Mouse (Mus musculus): ENCODE measurements around the gene Klhdc4.
A peak's percentile ranks its signal among the peaks of the same experiment; 100 is the strongest.

Klhdc4 gene

GRCm38 (mm10) chr8:121850018-121850417, 20.6 kb upstream of the Klhdc4 start:
- no peak for DNase-seq (ENCODE audit: low read depth, low spot score)

DNA sequence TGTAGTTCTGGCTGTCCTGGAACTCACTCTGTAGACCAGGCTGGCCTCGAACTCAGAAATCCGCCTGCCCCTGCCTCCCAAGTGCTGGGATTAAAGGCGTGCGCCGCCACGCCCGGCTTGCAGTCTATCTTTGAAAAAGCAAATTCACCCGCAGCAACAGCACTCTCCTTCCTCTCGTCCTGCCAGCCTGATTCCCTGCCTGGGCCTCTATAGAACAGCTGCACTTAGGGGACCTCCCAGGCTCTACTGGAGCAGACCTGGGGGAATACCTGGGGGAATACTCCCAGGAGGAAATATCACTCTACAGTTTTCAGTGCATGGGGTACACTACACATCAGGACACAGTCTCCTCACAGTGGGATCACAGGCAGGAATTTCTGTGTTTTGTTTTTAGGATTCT, 19.9 kb upstream of the Klhdc4 start:
- DNase-seq (ENCODE audit: low read depth, low spot score) = no peak

DNA sequence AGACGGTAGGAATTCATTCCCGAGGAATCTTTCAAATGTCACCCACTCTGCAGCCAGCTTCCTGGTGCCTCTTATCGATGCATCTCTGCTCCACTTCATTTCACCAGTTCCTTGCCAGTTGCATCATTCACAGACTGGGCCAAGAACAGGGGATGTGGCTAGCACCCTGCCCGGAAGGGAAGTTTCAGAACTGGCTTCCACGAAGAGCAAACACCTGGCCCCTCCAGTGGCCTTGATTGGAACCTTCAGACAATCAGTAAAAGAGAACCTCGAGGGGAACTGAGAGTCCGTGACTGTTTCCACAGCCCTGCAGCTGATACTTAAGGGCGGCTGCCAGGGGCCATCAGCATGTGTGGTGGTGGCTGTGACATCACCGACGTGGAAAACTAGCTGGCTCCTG, 19.1 kb upstream of the Klhdc4 start:
- no peak for DNase-seq (ENCODE audit: low read depth, low spot score)

GRCm38 (mm10) chr8:121847987-121848386, 18.6 kb upstream of the Klhdc4 start:
- no peak for DNase-seq (ENCODE audit: low read depth, low spot score)

GRCm38 (mm10) chr8:121847261-121847822, 18.0 kb upstream of the Klhdc4 start:
- DNase-seq (ENCODE audit: low read depth, low spot score) = no peak

DNA sequence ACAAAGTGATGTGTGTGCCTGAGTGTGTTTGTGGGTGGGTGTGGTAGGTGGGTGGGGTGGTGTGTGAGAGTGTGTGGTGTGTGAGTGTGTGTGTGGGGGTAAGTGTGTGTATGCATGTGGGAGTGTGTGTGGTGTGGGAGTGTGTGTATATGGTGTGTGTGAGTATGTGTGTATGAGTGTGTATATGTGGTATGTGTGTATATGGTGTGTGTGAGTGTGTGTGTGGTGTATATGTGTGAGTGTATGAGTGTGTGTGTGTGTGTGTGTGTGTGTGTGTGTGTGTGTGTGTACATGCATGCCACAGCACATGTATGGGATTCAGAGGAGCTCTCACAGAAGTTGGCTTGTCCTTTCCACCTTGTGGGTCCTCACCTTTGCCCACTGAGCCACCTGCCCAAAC, 17.4 kb upstream of the Klhdc4 start:
- no peak for DNase-seq (ENCODE audit: low read depth, low spot score)

DNA sequence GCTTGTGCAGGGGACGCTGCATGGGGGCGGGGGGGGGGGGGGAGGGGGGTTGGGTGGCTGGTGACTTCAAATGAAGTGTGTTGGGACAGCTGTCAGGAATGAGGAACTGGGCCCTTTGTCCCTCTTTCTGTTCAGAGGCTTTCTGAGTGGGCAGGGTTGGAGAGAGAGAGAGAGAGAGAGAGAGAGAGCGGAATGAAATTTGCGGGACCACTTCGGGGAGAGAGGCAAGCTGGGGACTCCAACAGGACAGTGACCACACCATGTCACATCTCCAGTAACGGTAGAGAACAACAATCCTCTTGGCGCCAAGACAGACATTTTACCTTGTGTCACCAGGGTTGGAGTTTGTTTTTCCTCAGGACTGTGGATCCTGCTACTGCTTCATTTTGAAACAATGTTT, 15.4 kb upstream of the Klhdc4 start:
- DNase-seq (ENCODE audit: low read depth, low spot score) = no peak

GRCm38 (mm10) chr8:121843184-121843733, 13.9 kb upstream of the Klhdc4 start:
- no peak for DNase-seq (ENCODE audit: low read depth, low spot score)

- DNase-seq (ENCODE audit: low read depth, low spot score) = no peak
Observed at GRCm38 (mm10) chr8:121842064-121842955, 12.9 kb upstream of the Klhdc4 start.

- DNase-seq (ENCODE audit: low read depth, low spot score) = no peak
Observed at GRCm38 (mm10) chr8:121841242-121841641, 11.9 kb upstream of the Klhdc4 start.

- DNase-seq (ENCODE audit: low read depth, low spot score) = peak; percentile 64
Observed at GRCm38 (mm10) chr8:121832503-121832902, 3.1 kb upstream of the Klhdc4 start.

DNA sequence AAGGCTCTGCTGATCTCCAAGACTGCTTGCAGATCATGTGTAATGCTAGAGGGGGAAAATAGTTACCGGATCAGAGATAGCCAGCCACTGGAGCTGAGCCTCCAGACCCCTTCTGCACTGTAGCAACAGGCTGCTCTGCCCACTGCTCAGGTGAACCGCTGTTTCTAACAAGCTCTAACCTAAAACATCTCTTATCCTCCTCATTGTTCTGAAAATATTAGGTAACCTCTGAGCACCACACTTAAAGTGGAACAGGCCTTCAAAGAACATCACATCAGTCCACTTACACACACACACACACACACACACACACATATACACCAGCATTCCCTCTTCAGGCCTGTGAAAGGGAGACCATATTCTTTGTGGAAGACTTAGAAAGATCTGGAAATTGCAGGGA, 2.7 kb upstream of the Klhdc4 start:
- no peak for DNase-seq (ENCODE audit: low read depth, low spot score)

- DNase-seq (ENCODE audit: low read depth, low spot score) = peak; percentile 14
Observed at GRCm38 (mm10) chr8:121829777-121830362, 501 bp upstream of the Klhdc4 start.

GRCm38 (mm10) chr8:121828376-121829023, 869 bp downstream of the Klhdc4 start:
- DNase-seq (ENCODE audit: low read depth, low spot score) = no peak

DNA sequence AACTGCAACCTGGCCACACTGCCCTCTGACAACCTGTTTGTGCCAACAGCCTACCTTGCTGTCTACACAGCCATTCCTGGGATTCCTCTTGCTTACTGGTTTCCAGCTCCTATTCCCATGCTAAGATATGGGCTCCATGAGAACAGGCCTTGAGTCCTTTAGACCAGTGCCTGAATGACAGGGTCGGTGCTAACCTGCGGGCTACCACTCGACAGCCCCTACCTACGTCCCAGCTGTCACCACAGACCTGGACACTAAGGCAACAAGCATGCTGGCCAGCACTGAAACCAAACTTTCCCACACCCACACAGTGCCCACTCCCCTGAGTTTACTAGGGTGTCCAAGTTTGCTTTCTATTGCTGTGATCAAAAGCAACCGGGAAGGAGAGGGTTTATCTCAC, 1.6 kb downstream of the Klhdc4 start:
- DNase-seq (ENCODE audit: low read depth, low spot score) = no peak

DNA sequence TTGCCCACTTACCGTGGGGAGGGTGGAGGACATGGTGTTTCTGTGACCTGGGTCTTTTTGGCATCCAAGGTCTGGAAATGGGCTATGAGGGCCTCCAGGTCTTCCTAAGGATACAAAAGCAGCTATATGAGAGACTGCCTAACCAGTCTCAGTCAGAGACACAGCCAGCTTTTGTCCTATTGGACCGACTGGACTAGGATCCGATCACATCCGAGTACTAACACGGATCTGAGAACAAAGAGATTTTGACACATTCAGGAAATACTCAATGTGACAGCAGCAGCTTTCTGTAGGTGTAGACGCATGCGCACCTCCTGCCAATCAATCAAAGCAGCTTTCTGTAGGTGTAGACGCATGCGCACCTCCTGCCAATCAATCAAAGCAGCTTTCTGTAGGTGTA, 7.6 kb downstream of the Klhdc4 start:
- DNase-seq (ENCODE audit: low read depth, low spot score) = no peak

GRCm38 (mm10) chr8:121821320-121821719, 8.0 kb downstream of the Klhdc4 start:
- no peak for DNase-seq (ENCODE audit: low read depth, low spot score)

- DNase-seq (ENCODE audit: low read depth, low spot score) = no peak
Observed at GRCm38 (mm10) chr8:121820840-121821239, 8.5 kb downstream of the Klhdc4 start.

- no peak for DNase-seq (ENCODE audit: low read depth, low spot score)
Observed at GRCm38 (mm10) chr8:121818226-121818625, 11.1 kb downstream of the Klhdc4 start.

GRCm38 (mm10) chr8:121811931-121812570, 17.3 kb downstream of the Klhdc4 start:
- DNase-seq (ENCODE audit: low read depth, low spot score) = no peak

DNA sequence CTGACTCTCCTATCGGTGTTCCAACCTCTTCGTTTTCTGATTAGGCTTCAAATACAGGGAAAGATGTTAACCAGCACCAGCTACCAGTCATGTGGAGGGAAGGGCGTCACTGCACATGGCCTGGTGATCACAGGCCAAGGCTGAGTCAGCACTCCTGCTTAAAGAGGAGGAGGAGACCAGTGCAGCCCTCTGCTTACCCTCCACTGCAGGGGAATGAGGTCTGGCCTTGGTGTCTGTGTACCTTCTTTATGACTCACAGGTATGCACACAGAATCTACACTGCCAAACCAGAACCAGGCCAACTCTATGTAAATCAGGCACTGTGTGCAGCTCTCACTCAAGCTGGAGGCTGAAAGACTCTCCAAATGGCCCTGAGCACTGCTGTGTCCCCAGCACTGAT, 17.9 kb downstream of the Klhdc4 start:
- DNase-seq (ENCODE audit: low read depth, low spot score) = no peak
